Mouse (Mus musculus) liver, embryonic 15.5 days (tissue): ENCODE data around the gene Fnip2. TPM values are rescaled to one million over a fixed set of nuclear protein-coding genes. Genes with fewer than 3 reads are reported as not detected.
A peak's percentile ranks its signal among the peaks of the same experiment; 100 is the strongest.
"Not testable (repeated sequence)": the region's sequence is repeated elsewhere in the genome, so short reads cannot be mapped to it uniquely, and the experiment has no call there.

ENCODE experiments used
- ATAC-seq: fragments of 200-750 bp; cut with Nextera tagmentation; 2 replicates; pipeline ENCODE4 v1.8.0; 2017; ENCODE audit warnings: moderate number of reproducible peaks, mild to moderate bottlenecking, moderate library complexity; ENCODE audit not compliant: insufficient read depth
- H3K27ac ChIP-seq: fragments of 300-500 bp; sonication (generic); replicated peaks from 2 replicates; pipeline ENCODE4 v1.5.1; 2015; ENCODE audit warnings: mild to moderate bottlenecking, inconsistent platforms
- H3K27me3 ChIP-seq: fragments of 300-500 bp; sonication (generic); 2 replicates; pipeline ENCODE4 v1.6.1; 2015; ENCODE audit warnings: mild to moderate bottlenecking, inconsistent platforms
- H3K36me3 ChIP-seq: fragments of 300-500 bp; sonication (generic); replicated peaks from 2 replicates; pipeline ENCODE4 v1.6.1; 2015; ENCODE audit warnings: moderate library complexity, mild to moderate bottlenecking, inconsistent platforms
- H3K4me1 ChIP-seq: fragments of 300-500 bp; sonication (generic); replicated peaks from 2 replicates; pipeline ENCODE4 v1.6.1; 2015; ENCODE audit warnings: inconsistent platforms
- H3K4me2 ChIP-seq: fragments of 300-500 bp; sonication (generic); 2 replicates; pipeline ENCODE4 v1.6.1; 2015; ENCODE audit warnings: moderate library complexity, mild to moderate bottlenecking, inconsistent platforms
- H3K4me3 ChIP-seq: fragments of 300-500 bp; sonication (generic); replicated peaks from 2 replicates; pipeline ENCODE4 v1.5.1; 2015; ENCODE audit warnings: mild to moderate bottlenecking, inconsistent platforms
- H3K9ac ChIP-seq: fragments of 300-500 bp; sonication (generic); 2 replicates; pipeline ENCODE4 v1.6.1; 2015; ENCODE audit warnings: moderate library complexity, mild to moderate bottlenecking, inconsistent platforms
- H3K9me3 ChIP-seq: fragments of 300-500 bp; sonication (generic); replicated peaks from 2 replicates; pipeline ENCODE4 v1.6.1; 2016; ENCODE audit warnings: inconsistent platforms
- WGBS: fragments of 180-500 bp; shearing (Covaris S2); methylation state at CpG from one replicate; pipeline ENCODE4 v1.1.7; 2015; ENCODE audit warnings: mixed read lengths; ENCODE audit not compliant: insufficient replicate concordance; 5-methylcytosine and 5-hydroxymethylcytosine counted together
- polyA plus RNA-seq: library from polyadenylated mRNA; unstranded; fragments of >200 nt; fragmentation: Nextera tagmentation; extraction: Ambion mirVana; gene quantifications from 2 replicates; pipeline ENCODE4 v1.2.1, GENCODE M21; 2015

The Fnip2 gene
- polyA plus RNA-seq, 1 experiment from 2014 or later, result 4.8 TPM

- Histone ChIP-seq H3K27ac (no peak overlapping the region), H3K9ac (no peak overlapping the region), H3K4me1 (peaks cover 86% of the 10 kb centered on the region), H3K4me3 (no peak overlapping the region), H3K36me3 (no peaks in the 10 kb centered on the region), H3K4me2 (no peak overlapping the region), H3K27me3 (no peaks in the 10 kb centered on the region), H3K9me3 (no peaks in the 10 kb centered on the region)
- 49% methylated on average over 5 of the region's 5 CpGs for WGBS
- ATAC-seq, result no peak
Observed at GRCm38 (mm10) chr3:79576865-79577264, 9.3 kb upstream of the Fnip2 start.

DNA sequence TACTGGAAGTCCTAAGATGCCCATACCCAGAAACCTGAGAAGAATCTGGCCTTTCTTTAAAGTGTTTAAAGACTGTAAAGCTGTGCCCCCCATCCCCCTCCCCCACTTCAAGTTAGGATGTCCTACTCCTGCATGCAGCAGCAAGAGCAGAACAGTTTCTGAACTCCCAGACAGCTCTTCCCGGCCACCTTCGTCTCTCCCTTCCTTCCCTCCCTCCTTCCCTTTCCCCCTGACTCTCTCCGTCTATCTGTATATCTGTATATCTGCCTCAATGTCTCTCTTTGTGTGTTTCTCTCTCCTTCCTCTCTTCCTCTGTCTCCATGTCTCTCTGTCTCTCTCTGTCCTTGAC, 8.8 kb upstream of the Fnip2 start:
- Histone ChIP-seq H3K4me3 (no peak overlapping the region), H3K4me2 (no peak overlapping the region), H3K27me3 (no peaks in the 10 kb centered on the region), H3K9me3 (no peaks in the 10 kb centered on the region), H3K36me3 (no peaks in the 10 kb centered on the region), H3K27ac (peak overlapping the region; percentile 96; the same call in 1 of the 2 replicates), H3K4me1 (peaks cover 82% of the 10 kb centered on the region), H3K9ac (no peak overlapping the region)
- WGBS, result 20% methylated on average over 3 of the region's 3 CpGs
- no peak for ATAC-seq

GRCm38 (mm10) chr3:79575576-79576467, 8.2 kb upstream of the Fnip2 start:
- Histone ChIP-seq H3K27me3 (no peaks in the 10 kb centered on the region), H3K9me3 (no peaks in the 10 kb centered on the region), H3K4me3 (no peak overlapping the region), H3K9ac (no peak overlapping the region), H3K36me3 (no peaks in the 10 kb centered on the region), H3K4me1 (peaks cover 78% of the 10 kb centered on the region), H3K27ac (peak overlapping the region; percentile 96), H3K4me2 (no peak overlapping the region)
- 59% methylated on average over 10 of the region's 10 CpGs for WGBS
- ATAC-seq, result no peak

DNA sequence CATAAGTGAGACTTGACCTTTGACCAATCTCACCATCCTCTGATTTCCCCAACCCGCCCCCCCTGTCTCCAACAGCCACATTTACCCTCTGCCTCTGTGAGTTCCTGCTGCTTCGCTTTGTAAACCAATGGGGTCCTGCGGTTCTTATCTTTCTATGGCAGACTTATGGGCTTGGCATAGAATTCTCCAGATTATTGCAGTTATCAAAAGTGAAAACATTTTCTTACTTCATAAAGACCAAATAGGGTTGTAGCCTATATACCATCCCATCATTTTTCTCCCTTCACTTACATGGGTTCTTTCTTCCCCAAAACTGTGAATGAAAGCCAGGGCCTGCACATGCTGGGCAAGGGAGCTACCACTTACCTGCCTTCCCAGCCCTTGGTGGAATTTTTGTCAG, 6.7 kb upstream of the Fnip2 start:
- H3K4me2 ChIP-seq, result peak overlapping the region; percentile 66
- WGBS, result 30% methylated on average over 3 of the region's 3 CpGs
- peak overlapping the region; percentile 43; the same call in 1 of the 2 replicates for H3K9ac ChIP-seq
- H3K27ac ChIP-seq, result peak overlapping the region; percentile 96
- ATAC-seq, result peak; percentile 92
- peaks cover 69% of the 10 kb centered on the region for H3K4me1 ChIP-seq
- H3K9me3 ChIP-seq, result no peaks in the 10 kb centered on the region
- peak overlapping the region; percentile 27; the same call in 1 of the 2 replicates for H3K4me3 ChIP-seq
- no peaks in the 10 kb centered on the region for H3K36me3 ChIP-seq
- H3K27me3 ChIP-seq, result no peaks in the 10 kb centered on the region

DNA sequence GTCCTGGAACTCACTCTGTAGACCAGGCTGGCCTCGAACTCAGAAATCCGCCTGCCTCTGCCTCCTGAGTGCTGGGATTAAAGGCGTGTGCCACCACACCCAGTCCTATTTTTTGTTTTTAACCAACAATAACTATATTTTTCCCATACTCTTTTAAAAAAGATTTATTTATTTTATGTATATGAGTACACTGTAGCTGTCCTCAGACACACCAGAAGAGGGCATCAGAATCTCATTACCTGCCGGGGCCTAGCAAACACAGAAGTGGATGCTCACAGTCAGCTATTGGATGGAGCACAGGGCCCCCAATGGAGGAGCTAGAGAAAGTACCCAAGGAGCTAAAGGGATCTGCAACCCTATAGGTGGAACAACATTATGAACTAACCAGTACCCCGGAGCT, 5.8 kb upstream of the Fnip2 start:
- Histone ChIP-seq H3K27ac (peak overlapping the region; percentile 54; the same call in 1 of the 2 replicates), H3K4me1 (peaks cover 71% of the 10 kb centered on the region)
- not testable (repeated sequence) for H3K9ac ChIP-seq, H3K27me3 ChIP-seq, ATAC-seq, H3K4me3 ChIP-seq, H3K36me3 ChIP-seq, H3K4me2 ChIP-seq, H3K9me3 ChIP-seq
- WGBS, result 71% methylated on average over 5 of the region's 5 CpGs

DNA sequence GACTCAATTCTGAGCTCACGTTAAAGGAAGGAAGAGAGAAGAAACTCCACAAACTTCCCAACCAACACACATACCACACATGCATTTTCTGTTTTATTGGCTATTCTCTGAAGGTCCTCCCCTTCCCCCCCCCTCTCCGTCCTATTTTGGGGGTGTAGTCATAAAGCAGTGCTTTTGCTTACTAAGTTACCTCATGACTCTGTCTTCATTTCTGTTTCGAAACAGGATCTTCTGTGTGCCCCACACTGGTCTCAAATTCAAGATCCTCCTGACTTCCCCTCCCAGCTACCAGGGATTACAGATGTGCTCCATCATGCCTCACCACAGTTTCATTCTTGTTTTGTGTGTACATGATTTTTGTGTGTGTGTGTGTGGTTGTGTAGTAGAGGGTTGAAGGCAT, 4.8 kb upstream of the Fnip2 start:
- Histone ChIP-seq H3K9me3 (no peaks in the 10 kb centered on the region), H3K9ac (no peak overlapping the region), H3K27ac (peak overlapping the region; percentile 54), H3K27me3 (no peaks in the 10 kb centered on the region), H3K4me1 (peaks cover 66% of the 10 kb centered on the region), H3K4me3 (no peak overlapping the region), H3K36me3 (no peaks in the 10 kb centered on the region), H3K4me2 (no peak overlapping the region)
- no peak for ATAC-seq
- 49% methylated on average over 3 of the region's 3 CpGs for WGBS

DNA sequence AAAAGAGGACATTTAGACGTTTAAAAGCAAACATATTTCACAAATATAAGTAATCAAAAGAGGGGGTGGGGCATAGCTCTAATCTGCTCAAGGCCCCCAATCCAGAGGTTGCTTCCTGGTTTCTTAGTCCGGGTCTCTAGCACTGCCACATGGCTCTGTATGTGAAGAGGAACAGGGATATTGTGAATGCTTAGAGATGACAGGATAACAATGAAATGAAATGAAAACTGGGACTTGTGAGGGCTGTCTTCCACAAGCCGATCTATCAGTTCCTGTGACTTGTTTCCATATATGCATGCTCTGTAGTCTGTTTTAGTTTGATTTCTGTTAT, 1.7 kb upstream of the Fnip2 start:
- H3K36me3 ChIP-seq, result no peaks in the 10 kb centered on the region

GRCm38 (mm10) chr3:79568629-79569350, 1.2 kb upstream of the Fnip2 start:
- Histone ChIP-seq H3K9me3 (no peaks in the 10 kb centered on the region), H3K4me1 (peaks cover 60% of the 10 kb centered on the region), H3K27me3 (no peaks in the 10 kb centered on the region), H3K4me3 (peak overlapping the region; percentile 81), H3K27ac (peak overlapping the region; percentile 97), H3K4me2 (peak overlapping the region; percentile 86), H3K9ac (peak overlapping the region; percentile 58; the same call in 1 of the 2 replicates), H3K36me3 (no peaks in the 10 kb centered on the region)
- 83% methylated on average over 16 of the region's 16 CpGs for WGBS
- no peak for ATAC-seq

More for the DNA sequence above, 1.7 kb upstream of the Fnip2 start:
- peak overlapping the region; percentile 20; the same call in 1 of the 2 replicates for H3K27ac ChIP-seq
- ATAC-seq, result no peak
- H3K9me3 ChIP-seq, result no peaks in the 10 kb centered on the region
- 70% methylated on average over 3 of the region's 3 CpGs for WGBS
- H3K4me2 ChIP-seq, result no peak overlapping the region
- H3K9ac ChIP-seq, result no peak overlapping the region
- peaks cover 61% of the 10 kb centered on the region for H3K4me1 ChIP-seq
- H3K27me3 ChIP-seq, result no peaks in the 10 kb centered on the region
- H3K4me3 ChIP-seq, result no peak overlapping the region

DNA sequence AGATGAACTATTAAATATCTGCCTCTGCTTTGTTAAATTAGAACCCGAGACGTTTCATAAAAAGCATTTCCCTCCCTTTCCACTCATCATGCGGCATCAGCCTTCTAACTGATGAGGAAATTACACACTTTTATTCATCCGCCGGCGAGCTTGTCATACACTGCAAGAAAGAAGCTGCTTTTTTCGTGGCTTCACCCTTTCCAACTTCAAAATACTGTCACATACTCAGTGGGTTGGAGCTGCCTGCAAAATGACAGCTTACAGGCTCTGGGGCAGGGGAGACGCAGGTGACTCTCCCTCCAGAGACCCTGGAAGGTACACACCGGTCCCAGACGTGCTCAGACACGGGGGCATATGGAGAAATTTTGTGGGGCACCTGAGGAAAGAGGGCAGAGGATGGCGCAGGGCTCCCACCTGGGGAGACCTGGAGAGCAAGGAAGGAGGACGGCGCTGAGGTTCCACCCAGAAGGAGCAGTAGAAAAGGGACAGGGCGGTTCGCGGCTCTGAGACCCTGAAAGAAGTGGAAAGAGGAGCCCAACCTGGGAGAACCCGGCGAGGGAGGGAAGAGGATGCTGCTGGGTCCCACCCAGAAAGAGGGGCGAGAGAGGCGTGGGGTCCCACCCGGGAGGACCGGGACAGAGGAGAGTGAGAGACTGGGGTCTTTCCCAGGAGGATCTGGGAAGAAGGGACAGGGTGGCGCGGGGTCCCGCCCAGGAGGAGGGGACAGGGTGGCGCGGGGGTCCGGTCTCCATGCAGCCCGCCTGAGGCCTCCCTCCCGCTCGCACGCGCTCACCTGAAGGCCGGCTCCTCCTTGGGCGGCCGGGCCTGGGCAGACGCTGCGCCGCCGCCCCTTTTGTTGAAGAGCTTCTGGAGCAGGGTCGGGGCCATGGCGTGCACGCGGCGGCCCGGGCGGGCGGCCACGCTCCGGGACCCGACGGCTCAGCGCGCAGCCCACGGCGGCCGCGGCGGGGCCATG, 592 bp downstream of the Fnip2 start:
- Histone ChIP-seq H3K4me1 (peaks cover 61% of the 10 kb centered on the region), H3K9me3 (no peaks in the 10 kb centered on the region), H3K27ac (peak overlapping the region; percentile 97), H3K4me2 (peak overlapping the region; percentile 86), H3K4me3 (peak overlapping the region; percentile 81), H3K27me3 (no peaks in the 10 kb centered on the region), H3K9ac (peak overlapping the region; percentile 94), H3K36me3 (no peaks in the 10 kb centered on the region; the same call in 1 of the 2 replicates)
- 3% methylated on average over 60 of the region's 60 CpGs for WGBS
- ATAC-seq, result peak; percentile 43

DNA sequence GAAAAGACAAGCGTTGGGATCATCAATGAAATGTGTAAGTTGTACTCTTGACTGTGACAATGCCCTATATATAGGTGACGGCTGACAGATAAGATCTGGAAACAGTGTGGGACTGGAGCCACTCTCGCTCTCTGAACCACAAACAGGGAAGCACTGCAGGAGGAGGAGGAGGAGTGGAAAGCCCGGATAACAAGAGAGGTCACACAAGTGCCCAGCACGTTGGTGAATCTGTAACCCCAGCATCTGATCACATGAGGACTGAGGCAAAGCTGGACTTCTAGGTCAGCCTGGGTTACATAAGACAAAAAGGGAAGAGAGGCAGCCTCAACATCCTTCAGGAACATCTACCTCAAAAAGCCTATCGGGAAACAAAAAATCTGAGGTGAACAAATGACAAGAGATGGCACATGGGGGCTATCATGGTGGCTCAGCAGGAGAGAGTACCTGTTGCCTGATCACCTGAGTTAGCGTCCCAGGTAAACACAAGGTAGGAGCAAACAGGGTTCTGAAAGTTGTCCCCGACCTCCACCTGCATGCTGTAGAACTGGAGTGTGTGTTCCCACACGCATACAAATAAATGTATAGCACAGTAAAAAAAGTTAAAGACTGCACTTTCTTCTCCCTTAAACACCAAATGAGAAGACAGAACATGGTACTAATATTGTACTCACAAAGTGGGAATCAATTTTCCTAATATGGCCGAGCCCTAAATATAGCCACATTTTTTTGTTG, 2.6 kb downstream of the Fnip2 start:
- Histone ChIP-seq H3K4me1 (peaks cover 65% of the 10 kb centered on the region), H3K4me3 (peak overlapping the region; percentile 81), H3K36me3 (no peaks in the 10 kb centered on the region; the same call in 1 of the 2 replicates), H3K27ac (0 out of 2 replicates have a peak overlapping the region, but pooled peaks have one; percentile 26), H3K4me2 (peak overlapping the region; percentile 86), H3K27me3 (no peaks in the 10 kb centered on the region), H3K9ac (0 out of 2 replicates have a peak overlapping the region, but pooled peaks have one; percentile 1), H3K9me3 (no peaks in the 10 kb centered on the region)
- no peak for ATAC-seq
- WGBS, result 49% methylated on average over 10 of the region's 10 CpGs
